Mouse (Mus musculus): ENCODE measurements at regions not wholly inside any gene's neighbourhood (a gene's known extent, or its start where the extent isn't known, plus 50 kb on each side); places are given as distances from the start of the nearest gene placed in this dataset.

DNA sequence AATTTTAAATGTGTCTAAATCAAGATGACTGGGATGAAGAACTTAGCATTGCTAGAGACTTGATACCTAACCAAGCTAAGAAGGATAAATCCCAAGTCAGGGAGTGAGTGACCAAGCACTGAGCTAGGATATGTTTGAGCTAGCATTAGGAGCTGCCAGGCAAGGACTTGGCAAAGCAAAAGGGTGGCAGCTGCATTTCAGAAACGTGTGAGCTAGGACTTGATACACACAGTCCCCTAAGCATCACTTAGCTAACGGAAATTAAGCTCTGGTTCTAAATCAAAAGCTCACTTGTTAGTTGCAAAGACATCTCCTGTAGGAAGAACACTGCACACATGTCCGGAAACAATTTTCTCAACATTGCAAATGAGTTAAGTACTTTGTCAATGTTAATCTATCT lies 308.2 kb upstream of the Mpped2 start:
- no peak overlapping the region for H3K4me2 ChIP-seq (ENCODE audit: low read depth, severe bottlenecking)
- no peaks in the 10 kb centered on the region for H3K36me3 ChIP-seq (ENCODE audit: control insufficient read depth, insufficient read depth, low read length)
- H3K27ac ChIP-seq (replicated peaks; ENCODE audit: low read depth, low read length) = no peak overlapping the region
- ATAC-seq (ENCODE audit: insufficient number of reproducible peaks, low FRiP score, low TSS enrichment, low read depth) (no peak), DNase-seq (ENCODE audit: low spot score) (no peak)
- no peaks in the 10 kb centered on the region for H3K9me3 ChIP-seq (ENCODE audit: control insufficient read depth, low read length)
- H3K4me1 ChIP-seq (ENCODE audit: control insufficient read depth, insufficient read depth, low read length) = no peaks in the 10 kb centered on the region
- no peak overlapping the region for H3K9ac ChIP-seq (ENCODE audit: low read length)
- no peak overlapping the region for H3K4me3 ChIP-seq (ENCODE audit: low read depth, low read length)
- 73% methylated on average over 3 of the region's 3 CpGs for WGBS
- H3K27me3 ChIP-seq (ENCODE audit: control insufficient read depth, insufficient read depth, low read length) = no peaks in the 10 kb centered on the region

DNA sequence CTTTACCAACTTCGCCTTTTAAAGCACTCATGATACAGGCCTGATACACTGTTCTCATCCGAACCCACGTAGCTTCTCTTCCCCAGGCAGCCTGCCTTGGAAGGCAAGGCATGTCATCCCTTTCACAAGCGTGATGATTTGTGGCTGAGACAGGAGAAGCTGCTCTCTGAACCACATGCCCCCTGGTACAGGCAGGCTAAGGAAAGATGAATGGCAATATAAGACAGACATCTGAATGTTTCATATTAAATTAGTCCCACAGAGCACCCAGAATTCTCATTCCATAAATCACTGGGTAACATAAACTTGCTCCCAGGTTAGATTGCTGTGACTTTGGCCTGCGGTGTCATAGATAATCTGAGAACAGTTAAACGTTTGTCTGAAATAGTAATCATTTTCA lies 280.9 kb upstream of the Mpped2 start:
- H3K4me3 ChIP-seq (ENCODE audit: low read depth, low read length) = no peak overlapping the region
- H3K4me1 ChIP-seq (ENCODE audit: control insufficient read depth, insufficient read depth, low read length) = no peaks in the 10 kb centered on the region
- H3K9me3 ChIP-seq (ENCODE audit: control insufficient read depth, low read length) = no peaks in the 10 kb centered on the region
- no peak for DNase-seq (ENCODE audit: low spot score)
- peak; percentile 19; the same call in 1 of the 2 replicates for ATAC-seq (ENCODE audit: insufficient number of reproducible peaks, low FRiP score, low TSS enrichment, low read depth)
- H3K4me2 ChIP-seq (ENCODE audit: low read depth, severe bottlenecking) = no peak overlapping the region
- H3K27me3 ChIP-seq (ENCODE audit: control insufficient read depth, insufficient read depth, low read length) = no peaks in the 10 kb centered on the region
- no peak overlapping the region for H3K27ac ChIP-seq (replicated peaks; ENCODE audit: low read depth, low read length)
- 57% methylated on average over 6 of the region's 6 CpGs for WGBS
- H3K9ac ChIP-seq (ENCODE audit: low read length) = no peak overlapping the region
- H3K36me3 ChIP-seq (ENCODE audit: control insufficient read depth, insufficient read depth, low read length) = no peaks in the 10 kb centered on the region

DNA sequence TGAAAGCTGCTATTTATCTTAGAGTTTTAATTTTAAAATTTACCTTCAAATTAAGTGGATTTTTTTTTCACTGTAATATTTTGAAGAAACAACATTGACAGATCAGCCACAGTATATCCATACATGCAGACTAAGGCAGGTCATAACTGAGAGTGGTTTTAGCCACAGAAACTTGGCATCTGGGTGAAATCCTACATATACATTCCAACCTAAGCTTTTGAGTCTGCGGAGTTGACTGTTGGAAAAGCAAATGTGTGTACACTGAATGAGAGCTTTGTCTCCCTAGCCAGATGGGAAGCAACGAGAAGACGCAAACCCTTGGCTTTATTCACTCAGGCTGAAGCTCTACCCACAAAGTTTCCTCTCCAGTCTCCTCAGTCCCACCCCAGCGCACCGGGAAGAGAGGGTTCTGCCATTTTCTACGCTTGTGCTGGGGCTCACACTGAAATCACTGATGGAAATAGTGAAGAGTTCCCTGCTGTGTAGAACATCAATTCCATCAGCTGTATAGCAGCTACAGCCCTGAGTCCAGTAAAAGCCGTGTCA lies 277.5 kb upstream of the Mpped2 start:
- no peaks in the 10 kb centered on the region for H3K36me3 ChIP-seq (ENCODE audit: control insufficient read depth, insufficient read depth, low read length)
- no peaks in the 10 kb centered on the region for H3K9me3 ChIP-seq (ENCODE audit: control insufficient read depth, low read length)
- H3K9ac ChIP-seq (ENCODE audit: low read length) = no peak overlapping the region
- no peaks in the 10 kb centered on the region for H3K4me1 ChIP-seq (ENCODE audit: control insufficient read depth, insufficient read depth, low read length)
- DNase-seq (ENCODE audit: low spot score) = no peak
- no peak for ATAC-seq (ENCODE audit: insufficient number of reproducible peaks, low FRiP score, low TSS enrichment, low read depth)
- H3K27ac ChIP-seq (replicated peaks; ENCODE audit: low read depth, low read length) = no peak overlapping the region
- H3K4me2 ChIP-seq (ENCODE audit: low read depth, severe bottlenecking) = no peak overlapping the region
- 78% methylated on average over 7 of the region's 7 CpGs for WGBS
- H3K27me3 ChIP-seq (ENCODE audit: control insufficient read depth, insufficient read depth, low read length) = no peaks in the 10 kb centered on the region
- no peak overlapping the region for H3K4me3 ChIP-seq (ENCODE audit: low read depth, low read length)

GRCm38 (mm10) chr2:106418181-106418580 lies 274.9 kb upstream of the Mpped2 start:
- H3K4me2 ChIP-seq (ENCODE audit: low read depth, severe bottlenecking) = no peak overlapping the region
- H3K27ac ChIP-seq (replicated peaks; ENCODE audit: low read depth, low read length) = no peak overlapping the region
- H3K4me3 ChIP-seq (ENCODE audit: low read depth, low read length) = no peak overlapping the region
- DNase-seq (ENCODE audit: low spot score) (no peak), ATAC-seq (ENCODE audit: insufficient number of reproducible peaks, low FRiP score, low TSS enrichment, low read depth) (peak; percentile 51; the same call in 1 of the 2 replicates)
- WGBS = 87% methylated on average over 2 of the region's 2 CpGs
- no peaks in the 10 kb centered on the region for H3K9me3 ChIP-seq (ENCODE audit: control insufficient read depth, low read length)
- no peaks in the 10 kb centered on the region for H3K4me1 ChIP-seq (ENCODE audit: control insufficient read depth, insufficient read depth, low read length)
- H3K9ac ChIP-seq (ENCODE audit: low read length) = no peak overlapping the region
- no peaks in the 10 kb centered on the region for H3K36me3 ChIP-seq (ENCODE audit: control insufficient read depth, insufficient read depth, low read length)
- no peaks in the 10 kb centered on the region for H3K27me3 ChIP-seq (ENCODE audit: control insufficient read depth, insufficient read depth, low read length)

- Histone ChIP-seq H3K4me1 (ENCODE audit: control insufficient read depth, insufficient read depth, low read length) (peaks cover 15% of the 10 kb centered on the region), H3K36me3 (ENCODE audit: control insufficient read depth, insufficient read depth, low read length) (no peaks in the 10 kb centered on the region), H3K4me3 (ENCODE audit: low read depth, low read length) (no peak overlapping the region), H3K9me3 (ENCODE audit: control insufficient read depth, low read length) (no peaks in the 10 kb centered on the region), H3K27ac (replicated peaks; ENCODE audit: low read depth, low read length) (no peak overlapping the region), H3K9ac (ENCODE audit: low read length) (no peak overlapping the region), H3K27me3 (ENCODE audit: control insufficient read depth, insufficient read depth, low read length) (no peaks in the 10 kb centered on the region), H3K4me2 (ENCODE audit: low read depth, severe bottlenecking) (no peak overlapping the region)
- 41% methylated on average over 3 of the region's 3 CpGs for WGBS
- ATAC-seq (ENCODE audit: insufficient number of reproducible peaks, low FRiP score, low TSS enrichment, low read depth) = peak; percentile 78; the same call in 1 of the 2 replicates
- DNase-seq (ENCODE audit: low spot score) = peak; percentile 40
These were observed 268.1 kb upstream of the Mpped2 start for GRCm38 (mm10) chr2:106424974-106425373.

GRCm38 (mm10) chr2:106425451-106425881 lies 267.6 kb upstream of the Mpped2 start:
- Histone ChIP-seq H3K27me3 (ENCODE audit: control insufficient read depth, insufficient read depth, low read length) (no peaks in the 10 kb centered on the region), H3K4me2 (ENCODE audit: low read depth, severe bottlenecking) (no peak overlapping the region), H3K27ac (replicated peaks; ENCODE audit: low read depth, low read length) (no peak overlapping the region; the same call in 1 of the 2 replicates), H3K36me3 (ENCODE audit: control insufficient read depth, insufficient read depth, low read length) (no peaks in the 10 kb centered on the region), H3K9me3 (ENCODE audit: control insufficient read depth, low read length) (no peaks in the 10 kb centered on the region), H3K4me1 (ENCODE audit: control insufficient read depth, insufficient read depth, low read length) (peaks cover 15% of the 10 kb centered on the region), H3K9ac (ENCODE audit: low read length) (no peak overlapping the region), H3K4me3 (ENCODE audit: low read depth, low read length) (no peak overlapping the region)
- no peak for DNase-seq (ENCODE audit: low spot score)
- no peak for ATAC-seq (ENCODE audit: insufficient number of reproducible peaks, low FRiP score, low TSS enrichment, low read depth)
- 76% methylated on average over 4 of the region's 4 CpGs for WGBS

- WGBS = 91% methylated on average over 1 of the region's 1 CpGs
- H3K9ac ChIP-seq (ENCODE audit: low read length) = no peak overlapping the region
- H3K27me3 ChIP-seq (ENCODE audit: control insufficient read depth, insufficient read depth, low read length) = no peaks in the 10 kb centered on the region
- no peak for ATAC-seq (ENCODE audit: insufficient number of reproducible peaks, low FRiP score, low TSS enrichment, low read depth)
- no peak overlapping the region for H3K4me3 ChIP-seq (ENCODE audit: low read depth, low read length)
- peaks cover 15% of the 10 kb centered on the region for H3K4me1 ChIP-seq (ENCODE audit: control insufficient read depth, insufficient read depth, low read length)
- DNase-seq (ENCODE audit: low spot score) = no peak
- H3K27ac ChIP-seq (replicated peaks; ENCODE audit: low read depth, low read length) = no peak overlapping the region
- no peak overlapping the region for H3K4me2 ChIP-seq (ENCODE audit: low read depth, severe bottlenecking)
- no peaks in the 10 kb centered on the region for H3K9me3 ChIP-seq (ENCODE audit: control insufficient read depth, low read length)
- H3K36me3 ChIP-seq (ENCODE audit: control insufficient read depth, insufficient read depth, low read length) = no peaks in the 10 kb centered on the region
These were observed 267.1 kb upstream of the Mpped2 start for GRCm38 (mm10) chr2:106426010-106426409.

GRCm38 (mm10) chr2:106427237-106427636 lies 265.8 kb upstream of the Mpped2 start:
- Histone ChIP-seq H3K9ac (ENCODE audit: low read length) (no peak overlapping the region), H3K27ac (replicated peaks; ENCODE audit: low read depth, low read length) (no peak overlapping the region), H3K4me1 (ENCODE audit: control insufficient read depth, insufficient read depth, low read length) (peaks cover 25% of the 10 kb centered on the region), H3K36me3 (ENCODE audit: control insufficient read depth, insufficient read depth, low read length) (no peaks in the 10 kb centered on the region), H3K4me2 (ENCODE audit: low read depth, severe bottlenecking) (no peak overlapping the region), H3K9me3 (ENCODE audit: control insufficient read depth, low read length) (no peaks in the 10 kb centered on the region), H3K27me3 (ENCODE audit: control insufficient read depth, insufficient read depth, low read length) (no peaks in the 10 kb centered on the region), H3K4me3 (ENCODE audit: low read depth, low read length) (no peak overlapping the region)
- WGBS = 29% methylated on average over 7 of the region's 7 CpGs
- ATAC-seq (ENCODE audit: insufficient number of reproducible peaks, low FRiP score, low TSS enrichment, low read depth) (0 out of 2 replicates have a peak, but pooled peaks have one; percentile 27), DNase-seq (ENCODE audit: low spot score) (no peak)

GRCm38 (mm10) chr2:106428909-106429308 lies 264.2 kb upstream of the Mpped2 start:
- H3K36me3 ChIP-seq (ENCODE audit: control insufficient read depth, insufficient read depth, low read length) = no peaks in the 10 kb centered on the region
- no peak overlapping the region for H3K27ac ChIP-seq (replicated peaks; ENCODE audit: low read depth, low read length)
- no peaks in the 10 kb centered on the region for H3K27me3 ChIP-seq (ENCODE audit: control insufficient read depth, insufficient read depth, low read length)
- H3K4me1 ChIP-seq (ENCODE audit: control insufficient read depth, insufficient read depth, low read length) = peaks cover 26% of the 10 kb centered on the region
- 46% methylated on average over 11 of the region's 11 CpGs for WGBS
- DNase-seq (ENCODE audit: low spot score) = no peak
- ATAC-seq (ENCODE audit: insufficient number of reproducible peaks, low FRiP score, low TSS enrichment, low read depth) = no peak
- no peak overlapping the region for H3K9ac ChIP-seq (ENCODE audit: low read length)
- H3K9me3 ChIP-seq (ENCODE audit: control insufficient read depth, low read length) = no peaks in the 10 kb centered on the region
- no peak overlapping the region for H3K4me3 ChIP-seq (ENCODE audit: low read depth, low read length)
- H3K4me2 ChIP-seq (ENCODE audit: low read depth, severe bottlenecking) = no peak overlapping the region
